Mouse (Mus musculus): ENCODE measurements around the gene Evi5. TPM values are rescaled to one million over a fixed set of nuclear protein-coding genes. Genes with fewer than 3 reads are reported as not detected.

The Evi5 gene
- polyA plus RNA-seq, 1 experiment from 2014 or later = 67.3 TPM

Other genes starting within 250 kb of the Evi5 start
- gene Gfi1, start 149.1 kb downstream of the Evi5 start, polyA plus RNA-seq (2015; fragmentation: Nextera tagmentation; extraction: Ambion mirVana) = 0.23 and 0.86 TPM in 2 replicates
- 0.17 and 0.28 TPM in 2 replicates for gene Ube2d2b, start 45.0 kb downstream of the Evi5 start, polyA plus RNA-seq (2015; fragmentation: Nextera tagmentation; extraction: Ambion mirVana)
- gene Rpl5, start 25.4 kb upstream of the Evi5 start, polyA plus RNA-seq (2015; fragmentation: Nextera tagmentation; extraction: Ambion mirVana) = 64.3 and 67.6 TPM in 2 replicates
- gene Fam69a, start 112.0 kb upstream of the Evi5 start, polyA plus RNA-seq (2015; fragmentation: Nextera tagmentation; extraction: Ambion mirVana) = 22.0 and 22.7 TPM in 2 replicates
- gene Mtf2, start 190.6 kb upstream of the Evi5 start, polyA plus RNA-seq (2015; fragmentation: Nextera tagmentation; extraction: Ambion mirVana) = 92.0 and 108 TPM in 2 replicates

Measured in lung, embryonic 15.5 days (tissue).